ENCODE assay signal across 16 mouse cellular contexts in the genomic region with DNA sequence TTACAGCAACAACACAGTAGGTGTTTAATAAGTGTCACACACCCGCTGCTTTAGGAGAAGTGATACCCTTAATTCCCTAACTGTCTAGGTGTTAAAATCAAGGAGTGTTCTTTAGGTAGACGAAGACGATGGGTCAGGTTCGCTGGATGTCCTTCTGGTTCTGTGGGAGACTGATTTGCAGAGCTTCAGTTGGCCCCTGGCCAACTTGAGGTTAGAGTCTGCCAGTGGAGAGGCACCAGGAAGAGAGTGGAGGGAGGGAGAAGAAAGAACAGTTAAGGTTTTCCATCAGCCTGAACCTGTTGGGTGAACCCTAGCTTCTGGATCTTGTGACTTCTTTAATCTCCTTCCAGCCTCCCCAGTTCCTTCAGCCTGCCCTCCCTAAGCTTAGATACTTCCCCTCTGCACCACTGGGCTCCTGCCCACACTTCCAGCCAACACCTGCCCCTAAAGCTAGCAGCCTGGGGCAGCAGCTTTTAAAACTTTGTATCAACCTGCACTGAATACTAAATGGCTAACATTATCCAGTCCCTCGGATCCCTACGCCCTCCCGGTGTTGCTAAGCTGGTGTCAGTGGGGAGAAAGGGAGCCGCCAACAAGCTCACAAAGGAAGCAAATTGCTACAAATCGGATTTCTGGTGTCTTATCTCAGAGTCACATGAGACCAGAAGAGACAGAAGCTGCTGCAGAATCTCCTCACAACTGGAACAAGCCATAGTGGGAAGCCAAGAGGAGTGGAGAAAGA.
A peak's percentile ranks its signal among the peaks of the same experiment; 100 is the strongest.
DNase-seq lines count a peak whose midpoint lies in the region; ATAC-seq lines count a peak whose summit lies in the region.
"Had no signal": no experiment of that assay in that cellular context is flagged by ENCODE, and none has a peak within 500 bp of the region (broad histone marks: within the 10 kb centered on the region; RNA-seq: fewer than 3 reads in every experiment).

No protein-coding gene starts in this region.

- H3K4me3 ChIP-seq in heart, embryonic 10.5 days = no peak overlapping the region
- no peak overlapping the region for H3K4me3 ChIP-seq in neural tube, embryonic 15.5 days (replicated peaks)
- H3K4me3 ChIP-seq: lung, embryonic 15.5 days; midbrain, embryonic 13.5 days; neural tube, embryonic 12.5 days; stomach, embryonic 15.5 days had no signal

- no peak overlapping the region for H3K4me2 ChIP-seq in neural tube, embryonic 15.5 days
- H3K4me2 ChIP-seq: lung, embryonic 15.5 days; midbrain, embryonic 13.5 days; neural tube, embryonic 12.5 days; stomach, embryonic 15.5 days had no signal

- H3K36me3 ChIP-seq in heart, embryonic 10.5 days = no peaks in the 10 kb centered on the region
- no peaks in the 10 kb centered on the region for H3K36me3 ChIP-seq in neural tube, embryonic 15.5 days
- H3K36me3 ChIP-seq: lung, embryonic 15.5 days; midbrain, embryonic 13.5 days; neural tube, embryonic 12.5 days; stomach, embryonic 15.5 days had no signal

- peak overlapping the region; percentile 36; the same call in 1 of the 2 replicates for H3K27ac ChIP-seq in heart, embryonic 10.5 days
- no peak overlapping the region for H3K27ac ChIP-seq in neural tube, embryonic 15.5 days (replicated peaks)
- H3K27ac ChIP-seq: lung, embryonic 15.5 days; midbrain, embryonic 13.5 days; neural tube, embryonic 12.5 days; stomach, embryonic 15.5 days had no signal

- H3K4me1 ChIP-seq in heart, embryonic 10.5 days = peaks cover 10% of the 10 kb centered on the region; the same call in 1 of the 2 replicates
- no peaks in the 10 kb centered on the region for H3K4me1 ChIP-seq in neural tube, embryonic 15.5 days
- H3K4me1 ChIP-seq: neural tube, embryonic 12.5 days had no signal

- H3K27me3 ChIP-seq in heart, embryonic 10.5 days (ENCODE audit: insufficient read depth, poor library complexity, severe bottlenecking) = peaks cover 10% of the 10 kb centered on the region; the same call in 1 of the 2 replicates
- H3K27me3 ChIP-seq in neural tube, embryonic 15.5 days (replicated peaks) = no peaks in the 10 kb centered on the region
- H3K27me3 ChIP-seq: lung, embryonic 15.5 days; midbrain, embryonic 13.5 days; neural tube, embryonic 12.5 days; stomach, embryonic 15.5 days had no signal

- WGBS in heart, embryonic 10.5 days = 41% methylated on average over 9 of the region's 9 CpGs
- 61% methylated on average over 9 of the region's 9 CpGs for WGBS in neural tube, embryonic 15.5 days

- no peak overlapping the region for H3K9ac ChIP-seq in neural tube, embryonic 15.5 days (replicated peaks)
- H3K9ac ChIP-seq: forebrain, postnatal 0 days; lung, embryonic 15.5 days; midbrain, embryonic 13.5 days; neural tube, embryonic 12.5 days; stomach, embryonic 15.5 days had no signal

- no peak for DNase-seq in heart, embryonic 10.5 days (ENCODE audit: low spot score)
- no peak for DNase-seq in heart, adult 18-20 months
- DNase-seq in kidney, postnatal 10 days = peak; percentile 32
- DNase-seq in kidney, adult 11 months = no peak
- DNase-seq in MN1 (ENCODE audit: low spot score) = peak; percentile 62
- peak; percentile 35 for DNase-seq in adrenal gland, postnatal 10 days
- DNase-seq in urinary bladder, postnatal 25 days (ENCODE audit: low spot score) = no peak
- DNase-seq: forebrain, postnatal 0 days; gastrocnemius, postnatal 10 days; liver; thymus, postnatal 25 days had no signal

- H3K9me3 ChIP-seq in heart, embryonic 10.5 days = no peaks in the 10 kb centered on the region
- H3K9me3 ChIP-seq in neural tube, embryonic 15.5 days (replicated peaks) = peaks cover 3% of the 10 kb centered on the region; the same call in 1 of the 2 replicates
- H3K9me3 ChIP-seq: lung, embryonic 15.5 days; neural tube, embryonic 12.5 days; stomach, embryonic 15.5 days had no signal

- no peak for ATAC-seq in neural tube, embryonic 15.5 days (ENCODE audit: low FRiP score)
- ATAC-seq: forebrain, postnatal 0 days; midbrain, embryonic 13.5 days had no signal

Comparison
In these comparisons a context has a peak if more than half of its experiments do, and no peak if none do; other contexts are left out.
1. DNase-seq: peak in kidney, postnatal 10 days (single experiment), MN1 (single experiment) and adrenal gland, postnatal 10 days (single experiment); none in heart, embryonic 10.5 days (single experiment), heart, adult 18-20 months (0 of 2), kidney, adult 11 months (single experiment) and urinary bladder, postnatal 25 days (single experiment).